Mouse (Mus musculus) mouse trophoblast stem cell (cell line): ENCODE measurements around the gene Aste1.

Experiments used
- in situ Hi-C, 2 experiments: fragments of 300-500 bp; cut with MseI, MboI; formaldehyde crosslinking; loops; 2 replicates in 1 of 2; 3 replicates in 1 of 2; pipeline ENCODE4 v1.15.1; 2025

Gene Aste1

DNA sequence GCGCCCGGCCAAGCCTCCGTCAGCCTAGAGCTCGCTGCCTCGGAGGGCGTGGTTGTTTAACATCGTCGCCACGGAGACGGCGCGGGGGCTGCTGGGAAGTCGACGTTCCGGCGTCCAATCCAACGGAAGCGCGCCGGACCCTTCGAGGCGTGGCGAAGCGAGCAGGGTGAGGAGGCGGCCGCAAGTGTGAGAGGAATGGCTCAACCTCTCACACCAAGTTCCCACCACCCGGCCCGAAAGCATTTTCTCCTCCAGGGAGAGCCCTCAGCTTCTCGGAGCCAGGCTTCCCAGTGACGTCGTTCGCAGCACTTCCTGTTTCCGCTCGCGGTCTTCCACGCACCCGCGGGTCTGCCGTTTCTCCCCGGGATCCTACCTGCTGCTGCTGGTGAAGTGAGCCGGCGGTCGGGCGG is at the start of gene Aste1, which contains the start of gene Nek11:
TSS of gene Aste1 (plus strand) at position 175 of the 410 bp plus-strand sequence.
TSS of gene Nek11 (minus strand) at position 307 of the 410 bp plus-strand sequence.
- in situ Hi-C loops: loop anchor here (25.0 kb wide), 2 partner anchors 808 to 833 kb away; no protein-coding TSS in a partner anchor

DNA sequence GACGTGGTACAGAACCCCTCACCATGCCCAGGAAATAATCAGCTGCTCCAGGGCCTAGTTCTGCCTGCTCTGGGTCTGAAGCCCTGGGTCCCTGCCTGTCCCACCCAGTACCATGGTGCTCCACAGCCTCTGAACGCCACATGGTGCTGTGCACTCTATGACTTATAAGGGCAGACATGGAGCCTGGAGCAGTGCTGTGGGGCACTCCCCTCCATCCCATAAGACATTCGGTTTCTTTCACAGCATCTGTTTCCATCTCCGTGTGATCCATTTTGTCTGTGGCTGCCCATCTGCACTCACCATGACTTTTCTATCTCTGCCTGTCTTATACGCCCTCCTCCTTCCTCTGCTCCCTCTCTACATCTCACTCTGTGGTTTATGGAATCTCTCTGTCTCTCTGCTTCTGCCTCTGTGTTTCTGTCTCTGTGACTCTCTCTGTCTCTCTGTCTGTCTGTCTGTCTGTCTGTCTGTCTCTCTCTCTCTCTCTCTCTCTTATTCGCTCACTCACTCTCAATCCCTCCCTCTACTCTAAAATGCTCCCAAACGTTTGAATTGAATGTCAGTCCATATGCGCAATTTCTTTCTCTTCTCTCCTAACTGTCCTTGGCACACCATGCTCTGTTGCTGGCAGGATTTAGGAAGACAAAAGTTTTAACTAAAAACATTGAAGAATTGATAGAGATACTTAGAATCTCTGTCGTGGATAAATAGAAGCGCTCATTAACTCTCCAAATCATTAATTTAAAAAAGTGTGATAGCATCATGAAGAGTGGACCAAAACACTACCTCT is 46.8 kb upstream of the Aste1 start:
- in situ Hi-C loops: no loop called here

GRCm38 (mm10) chr9:105349034-105349433 is 46.2 kb upstream of the Aste1 start:
- in situ Hi-C loops: no loop called here

DNA sequence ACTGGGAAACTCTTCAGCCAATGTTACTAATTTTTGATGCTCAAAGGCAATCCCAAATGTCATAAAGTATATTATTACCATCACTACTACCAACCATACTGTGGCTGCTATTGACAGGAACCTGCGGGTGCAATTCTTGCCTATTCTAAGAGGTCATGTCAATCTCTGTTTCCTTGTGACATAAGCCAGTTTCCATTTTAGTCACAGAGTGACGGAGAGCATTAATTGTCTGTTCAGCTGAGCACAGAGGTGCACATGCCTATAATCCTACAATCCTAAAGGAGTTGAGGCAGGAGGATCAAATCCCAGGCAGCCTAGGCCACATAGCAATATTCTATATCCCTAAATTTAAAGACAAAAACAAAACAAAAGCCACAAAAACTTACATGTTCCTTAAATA is 33.0 kb upstream of the Aste1 start:
- in situ Hi-C loops: no loop called here

DNA sequence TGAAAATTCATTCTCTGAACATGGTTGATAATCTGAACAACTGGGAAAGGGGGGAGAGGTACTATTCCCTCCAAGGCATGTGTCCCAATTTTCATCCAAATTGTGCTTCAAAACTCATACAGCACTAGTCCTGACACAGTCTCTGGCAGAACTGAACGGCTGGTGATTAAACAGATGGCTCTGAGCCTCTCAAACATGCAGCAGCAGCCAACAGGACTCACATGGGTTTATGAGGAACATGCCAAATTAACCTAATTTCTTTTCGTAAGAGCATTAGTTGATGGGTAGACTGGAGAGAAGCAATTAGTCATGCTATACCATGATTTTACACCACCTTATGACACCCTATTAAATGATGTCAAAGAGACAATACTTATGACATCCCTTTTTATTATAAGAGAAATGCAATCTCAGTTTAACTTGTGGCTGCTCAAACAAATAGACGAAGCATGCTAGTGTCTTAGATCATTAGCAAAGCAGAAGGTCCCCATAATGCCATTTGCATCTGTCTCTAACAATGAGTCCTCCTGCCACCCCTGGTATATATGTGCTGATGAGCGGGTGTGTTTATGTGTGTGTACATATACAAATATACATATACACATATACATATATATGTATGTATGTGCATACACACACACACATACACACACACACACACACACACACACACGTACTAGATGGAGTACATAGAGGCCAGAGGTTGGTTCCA is 31.5 kb upstream of the Aste1 start:
- in situ Hi-C loops: no loop called here

DNA sequence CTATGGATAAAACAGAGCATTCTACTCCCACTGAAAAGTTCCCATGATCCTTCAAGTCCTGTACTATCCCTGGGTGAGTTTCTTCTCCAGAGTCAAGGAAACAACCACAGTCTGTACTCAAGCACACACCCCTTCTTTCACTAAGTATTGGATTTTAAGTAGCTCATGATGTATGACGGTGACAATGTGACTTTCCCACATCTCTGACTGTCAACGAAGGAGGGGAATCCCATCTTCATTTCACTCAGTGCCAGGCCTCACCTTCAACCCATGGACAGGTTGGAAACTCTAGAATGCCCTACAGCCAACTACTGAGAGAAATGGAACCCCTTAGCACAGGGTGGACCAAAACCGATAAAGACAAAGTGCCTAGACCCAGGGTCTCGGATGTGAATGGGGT is 29.0 kb upstream of the Aste1 start:
- in situ Hi-C loops: no loop called here

GRCm38 (mm10) chr9:105368605-105369004 is 26.6 kb upstream of the Aste1 start:
- in situ Hi-C loops: no loop called here

DNA sequence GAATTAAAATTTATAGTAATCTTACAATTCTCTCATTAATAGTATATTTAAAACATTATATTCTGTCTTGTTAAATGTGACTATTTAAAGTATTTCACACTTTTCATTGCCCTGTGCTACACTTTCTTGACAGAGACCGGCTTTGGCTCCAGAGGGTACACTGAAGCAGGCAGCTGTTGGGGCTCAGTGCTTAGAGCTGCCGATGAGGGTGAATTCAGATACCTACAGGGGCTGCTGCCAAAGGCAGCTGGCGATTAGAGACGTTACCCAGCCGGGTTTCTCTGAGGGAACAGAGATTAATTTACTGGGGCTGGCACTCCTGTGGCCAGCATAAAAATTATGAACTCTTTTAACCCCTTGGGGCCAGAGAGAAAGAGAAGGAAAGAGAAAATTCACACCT is 20.8 kb upstream of the Aste1 start:
- in situ Hi-C loops: no loop called here

- in situ Hi-C loops: loop anchor here (25.0 kb wide), 2 partner anchors 789 to 814 kb away; no protein-coding TSS in a partner anchor
Measured at GRCm38 (mm10) chr9:105376411-105376810, 18.8 kb upstream of the Aste1 start.

GRCm38 (mm10) chr9:105376954-105377530 is 18.1 kb upstream of the Aste1 start:
- in situ Hi-C loops: loop anchor here (25.0 kb wide), 2 partner anchors 790 to 815 kb away; no protein-coding TSS in a partner anchor

- in situ Hi-C loops: loop anchor here (25.0 kb wide), 2 partner anchors 790 to 815 kb away; no protein-coding TSS in a partner anchor
Measured at GRCm38 (mm10) chr9:105377622-105378021, 17.6 kb upstream of the Aste1 start.

GRCm38 (mm10) chr9:105379533-105380145 is 15.6 kb upstream of the Aste1 start:
- in situ Hi-C loops: loop anchor here (10.0 to 25.0 kb wide), 3 partner anchors 325 to 817 kb away; partner anchors contain the start of gene Mrpl3 (in 1 of the 2)

DNA sequence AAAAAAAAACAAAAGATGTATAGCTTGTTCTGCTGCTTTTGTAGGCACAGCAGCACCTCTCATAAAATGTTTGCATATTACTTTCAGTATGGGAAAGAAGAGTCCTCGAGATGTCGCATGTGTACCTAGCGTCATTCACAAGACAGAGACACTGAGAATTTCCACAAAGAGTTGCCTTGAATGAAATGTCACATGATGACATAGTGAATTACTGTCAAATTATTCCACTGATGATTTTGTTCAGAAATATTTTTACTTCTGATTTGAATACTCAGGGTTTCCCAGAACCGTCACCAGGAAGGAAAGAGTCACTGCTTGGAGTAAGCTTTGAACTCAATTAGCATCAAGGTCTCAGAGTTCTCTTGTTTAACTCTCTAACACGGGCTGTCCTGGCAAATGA is 7.8 kb upstream of the Aste1 start:
- in situ Hi-C loops: loop anchor here (10.0 to 25.0 kb wide), 3 partner anchors 333 to 825 kb away; partner anchors contain the start of gene Mrpl3 (in 1 of the 2)

GRCm38 (mm10) chr9:105389289-105389688 is 5.9 kb upstream of the Aste1 start:
- in situ Hi-C loops: loop anchor here (10.0 to 25.0 kb wide), 3 partner anchors 334 to 827 kb away; partner anchors contain the start of gene Mrpl3 (in 1 of the 2)

DNA sequence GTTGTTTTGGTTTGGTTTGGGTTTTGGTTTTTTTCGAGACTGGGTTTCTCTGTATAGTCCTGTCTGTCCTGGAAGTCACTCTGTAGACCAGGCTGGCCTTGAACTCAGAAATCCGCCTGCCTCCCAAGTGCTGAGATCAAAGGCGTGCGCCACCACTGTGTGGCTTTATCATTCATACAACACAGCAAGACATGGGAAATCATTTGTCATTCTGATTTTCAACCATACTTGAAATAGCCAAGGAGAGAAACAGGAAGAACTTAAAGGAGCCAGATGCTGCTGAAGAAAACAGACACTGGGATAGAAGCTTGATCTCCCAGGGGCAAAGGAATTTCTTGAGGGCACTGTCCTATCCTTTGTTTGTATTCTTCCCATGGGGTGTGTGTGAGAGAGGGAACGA is 4.6 kb upstream of the Aste1 start:
- in situ Hi-C loops: loop anchor here (25.0 kb wide), 2 partner anchors 803 to 828 kb away; no protein-coding TSS in a partner anchor

GRCm38 (mm10) chr9:105394720-105395119 is 472 bp upstream of the Aste1 start:
- in situ Hi-C loops: loop anchor here (25.0 kb wide), 2 partner anchors 807 to 832 kb away; no protein-coding TSS in a partner anchor

GRCm38 (mm10) chr9:105408549-105408948 is 13.4 kb downstream of the Aste1 start:
- in situ Hi-C loops: no loop called here

GRCm38 (mm10) chr9:105459032-105459431 is 63.8 kb downstream of the Aste1 start:
- in situ Hi-C loops: no loop called here

DNA sequence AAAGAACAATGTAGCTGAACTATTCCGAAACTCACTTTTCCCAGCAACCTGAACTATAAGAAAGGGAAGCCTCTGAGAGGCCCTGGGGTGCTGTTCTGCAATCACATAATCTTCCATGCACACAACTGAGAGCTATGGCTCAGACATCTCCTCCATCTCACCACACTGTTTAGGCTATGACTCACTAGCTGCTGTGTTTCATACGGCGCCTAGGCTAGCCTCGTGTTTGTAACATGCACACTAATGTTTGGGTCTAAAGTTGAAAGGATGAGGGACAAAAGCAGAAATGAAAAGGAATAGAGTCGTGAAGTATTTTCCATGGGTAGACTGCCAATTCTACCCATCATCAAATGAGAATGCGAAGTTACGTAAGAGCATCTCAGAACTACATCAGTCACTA is 66.3 kb downstream of the Aste1 start:
- in situ Hi-C loops: no loop called here
